Mouse (Mus musculus) kidney, adult 11 months (tissue): ENCODE data around the gene Mgst2.

Experiments used
- DNase-seq: peaks from one replicate; pipeline ENCODE4 v3.0.0; 2022

Mgst2 gene

DNA sequence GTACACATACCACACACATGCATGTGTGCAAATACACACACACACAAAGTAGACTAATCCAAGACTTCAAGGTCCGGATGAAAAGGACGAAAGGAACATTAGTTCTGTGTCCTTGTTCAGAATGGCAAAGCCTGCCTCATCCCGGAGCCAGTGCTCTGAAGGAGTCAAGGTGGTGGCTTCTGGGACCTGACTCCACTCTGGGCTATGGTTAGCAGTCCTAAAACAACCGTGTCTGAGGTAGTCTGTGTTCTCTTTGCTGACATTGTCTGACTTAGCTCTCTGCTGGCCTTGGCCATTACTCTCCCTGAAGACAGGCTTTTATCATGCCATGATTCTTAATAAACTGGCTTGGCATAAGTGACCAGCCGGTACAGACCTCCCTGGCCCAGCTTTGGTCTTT lies 745 bp upstream of the Mgst2 start:
- DNase-seq, result no peak

DNA sequence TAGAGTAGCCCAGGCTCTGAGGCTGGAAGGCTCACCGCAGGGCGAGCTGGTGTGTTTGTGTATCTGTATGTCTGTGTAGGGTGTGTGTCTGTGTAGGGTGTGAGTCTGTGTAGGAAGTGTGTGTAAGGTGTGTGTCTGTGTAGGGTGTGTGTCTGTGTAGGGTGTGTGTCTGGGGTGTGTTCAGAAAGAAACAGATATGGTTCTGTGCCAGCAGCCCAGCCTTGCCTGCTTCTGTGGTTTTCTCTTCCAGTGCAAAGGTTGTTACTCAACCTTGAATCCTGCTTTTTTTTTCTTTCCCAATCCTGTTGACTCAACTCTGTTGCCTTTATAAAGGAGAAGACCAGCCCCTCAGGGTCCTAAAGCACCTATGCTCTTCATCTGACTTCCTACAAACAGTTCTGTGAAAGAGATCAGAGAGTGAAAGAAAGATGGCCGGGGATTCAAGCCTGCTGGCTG lies 689 bp downstream of the Mgst2 start:
- DNase-seq, result no peak

- DNase-seq, result no peak
These were observed 1.2 kb downstream of the Mgst2 start for GRCm38 (mm10) chr3:51661376-51661775.

DNA sequence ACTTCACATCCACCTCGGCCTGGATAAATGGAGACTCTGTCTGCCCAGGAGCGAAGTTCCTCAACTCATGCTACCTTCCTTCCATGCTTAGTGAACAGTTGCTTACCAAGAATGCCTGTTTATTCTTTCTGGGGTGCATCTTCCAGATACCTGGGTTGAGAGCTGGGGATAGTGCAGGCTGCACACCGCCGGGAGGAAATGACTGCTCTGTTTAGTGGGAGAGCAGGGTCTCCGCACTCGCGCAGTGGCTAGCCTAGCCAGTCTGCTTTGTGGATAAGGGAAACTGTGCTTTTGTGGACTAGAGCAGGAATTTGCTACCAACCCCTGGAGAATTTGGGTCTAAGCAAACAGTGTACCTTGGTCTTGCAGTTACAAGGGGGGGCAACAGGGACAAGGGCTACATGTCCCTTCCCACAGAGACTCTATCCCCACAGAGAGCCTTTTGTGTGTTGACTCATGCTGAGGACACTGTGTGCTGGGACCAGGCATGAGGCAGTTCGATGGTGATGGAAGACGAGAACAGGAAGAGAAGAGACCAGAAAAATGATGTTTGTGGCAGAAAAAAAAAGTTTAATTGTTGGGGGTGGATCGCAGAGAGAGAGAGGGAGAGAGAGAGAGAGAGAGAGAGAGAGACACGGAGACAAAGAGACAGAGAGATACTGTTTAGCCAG lies 1.9 kb downstream of the Mgst2 start:
- DNase-seq, result no peak

DNA sequence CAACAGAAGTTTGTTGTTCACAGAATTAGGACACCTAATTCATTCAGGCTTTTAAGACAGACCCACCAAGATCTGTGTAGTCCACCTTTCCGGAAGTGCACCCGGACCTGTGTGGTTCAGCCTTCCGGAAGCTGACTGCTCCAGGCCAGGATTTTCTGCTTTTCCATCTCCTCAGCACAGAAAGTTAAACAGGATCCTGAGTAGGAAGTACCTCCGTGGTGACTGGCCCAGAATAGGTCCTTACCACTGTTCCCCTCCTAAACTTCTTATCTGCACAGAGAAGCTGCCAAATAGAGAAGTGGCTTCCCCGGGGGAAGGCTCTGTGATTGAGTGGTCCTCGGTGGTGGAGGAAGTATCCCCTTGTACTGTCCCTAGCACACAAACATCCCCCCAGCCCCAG lies 2.4 kb downstream of the Mgst2 start:
- no peak for DNase-seq

DNA sequence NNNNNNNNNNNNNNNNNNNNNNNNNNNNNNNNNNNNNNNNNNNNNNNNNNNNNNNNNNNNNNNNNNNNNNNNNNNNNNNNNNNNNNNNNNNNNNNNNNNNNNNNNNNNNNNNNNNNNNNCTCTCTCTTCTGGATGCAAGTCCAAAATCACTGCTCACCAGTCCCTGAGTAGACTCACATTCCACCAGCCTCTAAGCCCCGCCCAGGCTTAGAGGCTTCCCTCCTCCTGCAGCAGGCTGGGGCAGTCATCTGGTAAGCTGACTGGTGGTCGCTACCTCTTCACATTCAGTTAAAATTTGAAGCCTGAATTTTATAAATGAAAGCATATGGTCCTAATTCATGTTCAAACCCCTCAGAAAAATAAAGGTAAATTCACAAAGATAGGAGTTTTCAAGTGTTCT lies 8.4 kb downstream of the Mgst2 start:
- no peak for DNase-seq

- no peak for DNase-seq
These were observed 10.4 kb downstream of the Mgst2 start for GRCm38 (mm10) chr3:51670414-51671070.

GRCm38 (mm10) chr3:51671071-51671469 lies 10.9 kb downstream of the Mgst2 start:
- no peak for DNase-seq

- no peak for DNase-seq
These were observed 12.5 kb downstream of the Mgst2 start for GRCm38 (mm10) chr3:51672631-51673030.

GRCm38 (mm10) chr3:51673408-51674086 lies 13.4 kb downstream of the Mgst2 start:
- peak; percentile 61 for DNase-seq

GRCm38 (mm10) chr3:51674963-51675362 lies 14.8 kb downstream of the Mgst2 start:
- no peak for DNase-seq

GRCm38 (mm10) chr3:51685539-51685938 lies 25.4 kb downstream of the Mgst2 start:
- DNase-seq, result no peak

- DNase-seq, result no peak
These were observed 26.2 kb downstream of the Mgst2 start for GRCm38 (mm10) chr3:51686316-51686715.

DNA sequence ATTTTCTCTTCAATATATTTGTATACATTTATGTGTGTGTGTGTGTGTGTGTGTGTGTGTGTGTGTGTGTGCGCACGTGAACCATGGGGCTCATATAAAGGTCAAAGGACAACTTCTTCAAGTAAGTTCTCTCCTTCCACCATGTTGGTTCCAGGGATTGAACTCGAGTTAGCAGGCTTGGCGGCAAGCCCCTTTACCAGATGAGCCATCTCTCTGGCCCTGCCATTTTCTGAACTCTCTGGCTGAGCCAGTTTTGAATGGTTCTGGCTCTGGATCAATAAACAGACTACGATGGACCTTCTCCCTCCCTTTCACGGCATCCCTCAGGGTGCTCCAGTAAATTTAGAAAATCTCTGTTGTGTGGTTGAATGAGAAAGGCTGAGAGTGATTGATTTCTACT lies 26.6 kb downstream of the Mgst2 start:
- no peak for DNase-seq

GRCm38 (mm10) chr3:51688725-51689124 lies 28.6 kb downstream of the Mgst2 start:
- DNase-seq, result no peak

DNA sequence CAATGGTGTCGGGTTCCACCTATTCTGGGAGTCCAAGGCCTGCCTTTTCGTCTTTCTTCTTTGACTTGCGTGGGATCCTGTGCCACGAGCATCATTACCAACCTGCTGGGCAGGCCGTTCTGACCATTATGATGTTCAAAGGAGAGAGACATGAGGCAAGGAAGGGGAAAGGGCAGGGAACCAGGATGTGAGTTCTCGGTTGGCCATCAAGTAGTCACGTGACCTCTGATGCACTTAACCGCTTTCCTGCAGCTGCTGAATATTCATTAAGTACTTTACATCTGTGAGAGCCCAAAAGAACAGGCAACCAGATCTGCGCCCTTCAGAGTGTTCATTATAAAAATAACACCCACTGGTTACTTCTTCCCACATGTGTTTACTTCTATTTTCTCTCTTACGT lies 33.0 kb downstream of the Mgst2 start:
- no peak for DNase-seq

- no peak for DNase-seq
These were observed 34.4 kb downstream of the Mgst2 start for GRCm38 (mm10) chr3:51694576-51694975.

GRCm38 (mm10) chr3:51695713-51696112 lies 35.6 kb downstream of the Mgst2 start:
- DNase-seq, result no peak

GRCm38 (mm10) chr3:51697931-51698330 lies 37.8 kb downstream of the Mgst2 start:
- DNase-seq, result no peak

- DNase-seq, result no peak
These were observed 40.0 kb downstream of the Mgst2 start for GRCm38 (mm10) chr3:51700123-51700522.

DNA sequence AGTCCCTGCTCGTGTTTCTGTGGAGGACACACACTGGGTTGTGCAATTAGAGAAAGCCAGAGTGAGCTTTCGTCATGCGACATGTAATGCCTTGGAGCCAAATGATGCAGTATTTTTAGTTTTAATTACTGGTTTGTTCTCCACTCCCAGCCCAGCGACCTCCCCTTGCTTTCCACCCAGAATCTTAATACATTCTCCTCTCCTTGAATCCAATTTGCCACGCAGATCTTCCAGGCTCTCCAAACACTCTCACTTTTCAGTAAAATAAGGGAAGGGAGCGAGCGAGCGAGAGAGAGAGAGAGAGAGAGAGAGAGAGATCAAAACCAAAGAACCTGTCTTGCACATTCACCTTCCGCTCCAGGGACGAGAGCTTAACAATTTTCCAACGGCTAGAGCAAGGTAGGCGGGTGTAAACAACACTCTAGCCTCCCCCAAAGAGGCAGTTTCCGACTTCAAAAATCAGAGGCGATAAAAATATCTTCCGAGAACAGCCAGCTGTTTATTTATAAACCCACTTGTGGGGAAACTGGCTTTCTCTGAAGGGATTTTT lies 40.6 kb downstream of the Mgst2 start:
- DNase-seq, result no peak

DNA sequence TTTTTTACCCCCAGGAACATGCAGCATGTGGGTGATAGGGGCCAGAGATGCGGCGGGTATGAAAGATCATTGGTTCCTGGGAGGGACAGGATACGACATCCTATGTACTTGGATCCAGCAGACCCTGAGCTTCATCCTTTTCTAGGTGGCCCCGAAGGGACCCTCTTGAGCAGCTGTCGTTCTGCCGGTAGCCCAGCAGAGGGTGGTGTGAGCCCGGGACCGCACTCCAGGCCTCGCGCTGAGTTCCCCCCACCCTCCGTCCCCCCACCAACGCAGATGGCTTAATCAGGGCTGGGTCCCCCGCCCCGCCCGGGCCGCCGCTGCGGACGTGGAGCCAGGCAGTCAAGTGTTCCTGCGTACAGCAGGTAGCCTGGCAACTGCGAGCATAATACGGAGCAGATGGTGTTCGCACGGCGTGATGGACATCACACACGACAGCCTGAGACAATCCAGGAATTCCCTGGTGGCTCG lies 41.2 kb downstream of the Mgst2 start:
- peak; percentile 35 for DNase-seq

DNA sequence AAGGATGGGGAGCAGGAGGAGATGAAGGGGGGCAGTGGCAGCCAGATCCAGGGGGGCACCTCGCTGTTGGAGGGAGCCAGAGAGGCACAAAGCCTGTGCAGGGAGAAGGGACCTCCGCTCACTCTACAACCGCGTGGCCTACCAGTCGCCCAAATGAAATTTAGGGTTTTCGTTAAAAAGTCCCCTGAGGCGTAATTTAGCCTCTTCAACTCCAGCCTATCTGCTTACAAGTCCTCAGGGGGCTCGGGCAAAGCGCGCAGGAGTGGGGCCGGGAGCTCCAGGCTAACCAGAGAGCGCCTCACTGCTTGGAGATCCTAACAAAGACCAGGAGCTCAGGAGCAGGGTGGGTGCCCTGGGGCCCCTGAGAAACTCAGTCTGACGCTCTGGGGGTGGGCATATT lies 41.8 kb downstream of the Mgst2 start:
- DNase-seq, result no peak
